Mouse (Mus musculus): Measurements from ENCODE around the gene Kdelr3. TPM values are rescaled to one million over a fixed set of nuclear protein-coding genes. Genes with fewer than 3 reads are reported as not detected.

Kdelr3 gene
- polyA plus RNA-seq, 1 experiment from 2014 or later: 9.3 TPM

- WGBS: 2% methylated on average over 84 of the region's 84 CpGs
Observed at GRCm38 (mm10) chr15:79546410-79547288, 30.4 kb downstream of the Kdelr3 start, which contains the start of gene Ddx17. Ddx17 (minus strand) TSS chr15:79546741.

GRCm38 (mm10) chr15:79547289-79547820 is 31.1 kb downstream of the Kdelr3 start:
- Histone ChIP-seq H3K27ac (ENCODE audit: low read length) (peak overlapping the region; percentile 100), H3K9me3 (replicated peaks; ENCODE audit: control insufficient read depth, low read length, poor library complexity, severe bottlenecking) (no peaks in the 10 kb centered on the region), H3K4me3 (ENCODE audit: low read depth, low read length) (peak overlapping the region; percentile 89), H3K4me2 (ENCODE audit: low read length) (peak overlapping the region; percentile 54), H3K9ac (ENCODE audit: low read depth, low read length) (peak overlapping the region; percentile 75), H3K36me3 (ENCODE audit: control insufficient read depth, insufficient read depth, low read length) (peaks cover 14% of the 10 kb centered on the region), H3K4me1 (ENCODE audit: control insufficient read depth, insufficient read depth, low read length) (peaks cover 27% of the 10 kb centered on the region), H3K27me3 (ENCODE audit: control insufficient read depth, insufficient read depth, low read depth, low read length) (no peaks in the 10 kb centered on the region)
- peak; percentile 41 for ATAC-seq
- WGBS: 80% methylated on average over 17 of the region's 17 CpGs

More at GRCm38 (mm10) chr15:79546410-79547288, 30.4 kb downstream of the Kdelr3 start, which contains the start of gene Ddx17:
- ATAC-seq: peak; percentile 97
- peaks cover 27% of the 10 kb centered on the region for H3K4me1 ChIP-seq (ENCODE audit: control insufficient read depth, insufficient read depth, low read length)
- peak within 1 kb of the TSS; percentile 100 for H3K27ac ChIP-seq (ENCODE audit: low read length)
- no peaks in the 10 kb centered on the region for H3K27me3 ChIP-seq (ENCODE audit: control insufficient read depth, insufficient read depth, low read depth, low read length)
- peak within 1 kb of the TSS; percentile 89 for H3K4me2 ChIP-seq (ENCODE audit: low read length)
- peak within 1 kb of the TSS; percentile 99 for H3K9ac ChIP-seq (ENCODE audit: low read depth, low read length)
- H3K9me3 ChIP-seq (replicated peaks; ENCODE audit: control insufficient read depth, low read length, poor library complexity, severe bottlenecking): no peaks in the 10 kb centered on the region
- peak within 1 kb of the TSS; percentile 89 for H3K4me3 ChIP-seq (ENCODE audit: low read depth, low read length)
- H3K36me3 ChIP-seq (ENCODE audit: control insufficient read depth, insufficient read depth, low read length): peaks cover 15% of the 10 kb centered on the region

- H3K27ac ChIP-seq (ENCODE audit: low read length): no peak overlapping the region
- WGBS: 93% methylated on average over 2 of the region's 2 CpGs
- no peak overlapping the region for H3K4me3 ChIP-seq (ENCODE audit: low read depth, low read length)
- H3K36me3 ChIP-seq (ENCODE audit: control insufficient read depth, insufficient read depth, low read length): peaks cover 6% of the 10 kb centered on the region
- no peak for ATAC-seq
- peaks cover 25% of the 10 kb centered on the region for H3K4me1 ChIP-seq (ENCODE audit: control insufficient read depth, insufficient read depth, low read length)
- H3K9ac ChIP-seq (ENCODE audit: low read depth, low read length): no peak overlapping the region
- H3K9me3 ChIP-seq (replicated peaks; ENCODE audit: control insufficient read depth, low read length, poor library complexity, severe bottlenecking): no peaks in the 10 kb centered on the region
- no peak overlapping the region for H3K4me2 ChIP-seq (ENCODE audit: low read length)
- no peaks in the 10 kb centered on the region for H3K27me3 ChIP-seq (ENCODE audit: control insufficient read depth, insufficient read depth, low read depth, low read length)
Observed at GRCm38 (mm10) chr15:79548226-79548625, 32.0 kb downstream of the Kdelr3 start.

DNA sequence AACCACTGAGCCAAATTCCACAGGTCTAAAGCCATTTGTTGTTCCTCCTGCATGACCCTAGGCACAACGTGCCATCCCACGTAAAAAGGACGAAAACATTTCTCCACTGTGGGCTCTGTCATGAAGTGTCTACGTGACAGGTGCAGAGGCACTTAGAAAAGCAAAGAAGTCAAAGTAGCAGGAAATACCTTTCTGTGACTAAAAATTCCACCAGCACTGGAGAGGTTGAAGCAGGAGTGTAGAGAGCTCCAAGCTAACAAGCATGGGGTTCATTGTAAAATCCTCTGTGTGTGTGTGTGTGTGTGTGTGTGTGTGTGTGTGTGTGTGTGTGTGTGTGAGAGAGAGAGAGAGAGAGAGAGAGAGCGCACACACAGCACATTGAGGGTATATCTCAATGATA is 36.4 kb downstream of the Kdelr3 start:
- no peak overlapping the region for H3K4me3 ChIP-seq (ENCODE audit: low read depth, low read length)
- WGBS: 88% methylated on average over 5 of the region's 5 CpGs
- no peaks in the 10 kb centered on the region for H3K4me1 ChIP-seq (ENCODE audit: control insufficient read depth, insufficient read depth, low read length)
- H3K9me3 ChIP-seq (replicated peaks; ENCODE audit: control insufficient read depth, low read length, poor library complexity, severe bottlenecking): no peaks in the 10 kb centered on the region
- H3K36me3 ChIP-seq (ENCODE audit: control insufficient read depth, insufficient read depth, low read length): no peaks in the 10 kb centered on the region
- no peak overlapping the region for H3K27ac ChIP-seq (ENCODE audit: low read length)
- H3K9ac ChIP-seq (ENCODE audit: low read depth, low read length): no peak overlapping the region
- H3K27me3 ChIP-seq (ENCODE audit: control insufficient read depth, insufficient read depth, low read depth, low read length): no peaks in the 10 kb centered on the region
- ATAC-seq: no peak
- H3K4me2 ChIP-seq (ENCODE audit: low read length): no peak overlapping the region

GRCm38 (mm10) chr15:79559649-79560048 is 43.4 kb downstream of the Kdelr3 start:
- H3K27me3 ChIP-seq (ENCODE audit: control insufficient read depth, insufficient read depth, low read depth, low read length): no peaks in the 10 kb centered on the region
- 72% methylated on average over 3 of the region's 3 CpGs for WGBS
- no peak overlapping the region for H3K4me3 ChIP-seq (ENCODE audit: low read depth, low read length)
- H3K9ac ChIP-seq (ENCODE audit: low read depth, low read length): no peak overlapping the region
- H3K36me3 ChIP-seq (ENCODE audit: control insufficient read depth, insufficient read depth, low read length): no peaks in the 10 kb centered on the region
- H3K4me1 ChIP-seq (ENCODE audit: control insufficient read depth, insufficient read depth, low read length): no peaks in the 10 kb centered on the region
- no peak for ATAC-seq
- no peaks in the 10 kb centered on the region for H3K9me3 ChIP-seq (replicated peaks; ENCODE audit: control insufficient read depth, low read length, poor library complexity, severe bottlenecking)
- no peak overlapping the region for H3K27ac ChIP-seq (ENCODE audit: low read length)
- H3K4me2 ChIP-seq (ENCODE audit: low read length): no peak overlapping the region

DNA sequence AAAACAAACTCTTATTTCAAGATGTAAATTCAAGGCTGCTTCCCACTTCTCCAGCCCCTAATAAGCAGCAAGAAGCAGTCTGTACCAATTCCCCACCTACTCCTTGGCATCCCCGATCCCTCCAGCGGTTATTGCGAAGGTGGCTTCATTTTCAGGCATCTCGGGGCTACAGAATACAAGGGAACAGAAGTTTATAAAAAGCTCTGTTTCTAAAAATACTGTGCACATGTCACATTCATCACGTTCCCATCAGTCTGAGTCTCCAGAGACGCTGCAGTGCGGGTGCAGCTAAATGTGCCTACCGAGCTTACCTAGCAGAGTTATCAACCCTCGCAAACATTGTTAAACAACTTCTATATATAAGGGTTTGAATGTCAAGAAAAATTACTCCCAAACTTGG is 46.2 kb downstream of the Kdelr3 start:
- 88% methylated on average over 9 of the region's 9 CpGs for WGBS
- Histone ChIP-seq H3K36me3 (ENCODE audit: control insufficient read depth, insufficient read depth, low read length) (no peaks in the 10 kb centered on the region), H3K4me3 (ENCODE audit: low read depth, low read length) (no peak overlapping the region), H3K27me3 (ENCODE audit: control insufficient read depth, insufficient read depth, low read depth, low read length) (no peaks in the 10 kb centered on the region), H3K9me3 (replicated peaks; ENCODE audit: control insufficient read depth, low read length, poor library complexity, severe bottlenecking) (no peaks in the 10 kb centered on the region), H3K4me1 (ENCODE audit: control insufficient read depth, insufficient read depth, low read length) (no peaks in the 10 kb centered on the region), H3K4me2 (ENCODE audit: low read length) (no peak overlapping the region), H3K9ac (ENCODE audit: low read depth, low read length) (no peak overlapping the region), H3K27ac (ENCODE audit: low read length) (no peak overlapping the region)
- no peak for ATAC-seq

DNA sequence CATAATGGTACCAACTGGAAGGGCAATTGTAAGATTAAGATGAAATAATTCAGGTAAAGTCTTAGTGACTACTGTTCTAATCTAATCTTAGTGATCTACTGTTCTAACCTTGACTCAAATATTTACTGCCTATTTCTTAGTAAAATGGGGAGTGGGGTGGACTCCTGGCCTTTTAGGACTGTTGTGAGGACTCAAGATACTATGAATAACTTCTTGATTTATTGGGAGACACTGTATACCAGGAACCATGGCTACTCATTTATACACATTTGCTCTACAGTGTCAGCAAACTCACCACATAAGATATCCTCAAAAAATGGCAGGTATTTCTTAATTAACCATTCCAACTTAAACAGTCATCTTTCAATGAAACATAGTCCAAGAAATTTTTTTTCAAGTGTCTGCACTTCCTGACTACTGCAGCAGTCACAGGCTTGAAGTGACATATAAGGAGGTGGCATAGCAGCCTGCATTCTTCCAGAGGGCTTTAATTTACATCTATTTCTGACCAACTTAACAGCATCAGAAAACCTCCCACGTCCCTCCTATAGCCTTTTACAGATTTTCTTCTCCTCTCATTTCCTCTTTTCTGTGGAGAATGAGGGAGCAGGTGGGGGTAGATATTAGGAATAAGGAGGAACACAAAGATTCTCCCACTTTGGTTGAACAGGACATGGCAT is 59.5 kb downstream of the Kdelr3 start:
- H3K27ac ChIP-seq (ENCODE audit: low read length): no peak overlapping the region
- H3K9ac ChIP-seq (ENCODE audit: low read depth, low read length): no peak overlapping the region
- no peaks in the 10 kb centered on the region for H3K36me3 ChIP-seq (ENCODE audit: control insufficient read depth, insufficient read depth, low read length)
- no peaks in the 10 kb centered on the region for H3K9me3 ChIP-seq (replicated peaks; ENCODE audit: control insufficient read depth, low read length, poor library complexity, severe bottlenecking)
- no peaks in the 10 kb centered on the region for H3K4me1 ChIP-seq (ENCODE audit: control insufficient read depth, insufficient read depth, low read length)
- no peaks in the 10 kb centered on the region for H3K27me3 ChIP-seq (ENCODE audit: control insufficient read depth, insufficient read depth, low read depth, low read length)
- ATAC-seq: no peak
- 62% methylated on average over 1 of the region's 1 CpGs for WGBS
- no peak overlapping the region for H3K4me3 ChIP-seq (ENCODE audit: low read depth, low read length)
- H3K4me2 ChIP-seq (ENCODE audit: low read length): no peak overlapping the region

DNA sequence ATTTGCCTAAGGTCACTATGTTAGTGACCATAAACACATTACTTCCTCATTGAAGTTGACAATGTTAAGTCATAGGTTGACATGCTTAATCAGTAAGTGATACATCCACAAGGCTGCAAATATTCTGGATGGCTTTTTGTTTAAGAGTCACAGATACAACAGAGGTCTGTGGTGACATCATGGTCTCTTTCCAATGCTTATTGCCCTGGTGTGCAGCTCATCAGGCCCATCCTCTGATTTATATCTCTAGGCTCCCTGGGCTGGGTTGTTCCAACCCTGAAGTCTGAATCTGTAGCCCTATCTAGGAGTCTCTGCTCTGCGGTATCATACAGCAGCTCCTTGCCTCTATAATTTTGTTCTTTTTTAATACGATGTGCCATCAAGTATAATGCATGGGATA is 60.7 kb downstream of the Kdelr3 start:
- Histone ChIP-seq H3K27ac (ENCODE audit: low read length) (no peak overlapping the region), H3K9ac (ENCODE audit: low read depth, low read length) (no peak overlapping the region), H3K4me1 (ENCODE audit: control insufficient read depth, insufficient read depth, low read length) (no peaks in the 10 kb centered on the region), H3K4me3 (ENCODE audit: low read depth, low read length) (no peak overlapping the region), H3K9me3 (replicated peaks; ENCODE audit: control insufficient read depth, low read length, poor library complexity, severe bottlenecking) (no peaks in the 10 kb centered on the region), H3K4me2 (ENCODE audit: low read length) (no peak overlapping the region), H3K27me3 (ENCODE audit: control insufficient read depth, insufficient read depth, low read depth, low read length) (no peaks in the 10 kb centered on the region), H3K36me3 (ENCODE audit: control insufficient read depth, insufficient read depth, low read length) (no peaks in the 10 kb centered on the region)
- ATAC-seq: no peak
- 80% methylated on average over 2 of the region's 2 CpGs for WGBS
